Mouse (Mus musculus): ENCODE measurements at regions not wholly inside any gene's neighbourhood (a gene's known extent, or its start where the extent isn't known, plus 50 kb on each side); places are given as distances from the start of the nearest gene placed in this dataset.

DNA sequence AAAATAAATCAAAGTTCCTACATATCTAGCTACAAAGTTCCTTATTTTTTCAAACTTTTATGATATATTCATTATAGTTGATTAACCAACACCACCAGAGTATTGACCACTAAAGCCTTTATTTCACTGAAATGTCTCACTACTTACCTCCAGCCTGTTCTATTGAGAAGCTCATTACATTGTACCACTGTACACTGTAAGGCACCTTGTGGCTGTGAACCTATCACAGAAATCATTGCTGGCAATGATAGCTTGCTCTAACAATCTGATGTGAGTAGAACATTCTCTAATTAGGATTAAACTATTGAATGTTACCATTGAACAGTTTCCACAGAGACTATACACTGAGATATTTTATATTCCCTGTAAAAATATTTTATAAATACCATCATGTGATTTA lies 367.2 kb upstream of the Siglech start:
- no peak for DNase-seq (ENCODE audit: low spot score)

DNA sequence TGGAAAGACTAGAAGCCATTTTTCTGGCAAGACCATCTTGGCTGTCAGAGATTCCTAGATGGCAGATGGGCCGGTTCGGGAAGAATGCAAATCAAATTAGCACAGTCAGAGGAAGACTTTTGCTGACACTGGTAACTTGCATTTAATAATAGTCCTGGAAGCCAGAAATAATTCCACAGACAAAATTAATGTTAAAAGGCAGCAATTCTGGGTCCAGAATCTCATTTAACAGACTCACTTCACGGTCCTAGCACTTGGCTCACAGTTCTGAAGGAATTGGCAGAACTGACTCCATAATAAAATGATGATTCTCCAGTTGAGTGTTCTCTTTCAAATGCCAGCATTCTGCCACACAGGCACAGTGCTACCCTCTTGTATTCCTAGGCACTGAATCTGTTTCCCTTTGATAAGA lies 366.7 kb upstream of the Siglech start:
- peak; percentile 7 for DNase-seq (ENCODE audit: low spot score)

DNA sequence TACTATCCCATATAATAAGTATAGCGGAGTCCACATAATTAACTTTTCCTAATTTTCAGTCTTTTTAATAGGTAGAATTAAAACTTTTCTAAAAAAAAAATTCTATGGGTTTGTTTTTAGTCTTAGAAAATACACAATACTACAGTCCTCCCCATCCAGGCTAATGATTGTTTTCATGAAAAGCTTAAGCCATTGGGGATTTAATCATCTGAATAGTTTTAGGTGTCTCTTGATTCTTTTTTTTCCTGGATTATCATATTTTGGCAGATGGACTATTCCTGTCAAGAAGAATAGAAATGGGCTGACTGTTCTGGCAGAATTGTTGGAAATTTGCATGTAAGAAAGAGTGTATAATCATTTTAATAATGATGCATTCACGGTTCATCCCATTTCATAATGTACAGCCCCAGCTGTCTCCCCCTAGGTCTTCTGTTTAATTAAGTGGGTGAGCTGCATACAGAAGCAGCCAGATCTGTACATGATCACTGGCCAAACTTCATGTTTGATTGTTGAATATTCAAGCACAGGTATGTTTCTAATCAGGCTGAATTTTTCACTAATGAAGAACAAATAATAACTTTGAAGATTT lies 320.6 kb upstream of the Siglech start:
- no peak for DNase-seq (ENCODE audit: low spot score)
